Comparison of ENCODE assay signal across 9 mouse cellular contexts in the genomic region with DNA sequence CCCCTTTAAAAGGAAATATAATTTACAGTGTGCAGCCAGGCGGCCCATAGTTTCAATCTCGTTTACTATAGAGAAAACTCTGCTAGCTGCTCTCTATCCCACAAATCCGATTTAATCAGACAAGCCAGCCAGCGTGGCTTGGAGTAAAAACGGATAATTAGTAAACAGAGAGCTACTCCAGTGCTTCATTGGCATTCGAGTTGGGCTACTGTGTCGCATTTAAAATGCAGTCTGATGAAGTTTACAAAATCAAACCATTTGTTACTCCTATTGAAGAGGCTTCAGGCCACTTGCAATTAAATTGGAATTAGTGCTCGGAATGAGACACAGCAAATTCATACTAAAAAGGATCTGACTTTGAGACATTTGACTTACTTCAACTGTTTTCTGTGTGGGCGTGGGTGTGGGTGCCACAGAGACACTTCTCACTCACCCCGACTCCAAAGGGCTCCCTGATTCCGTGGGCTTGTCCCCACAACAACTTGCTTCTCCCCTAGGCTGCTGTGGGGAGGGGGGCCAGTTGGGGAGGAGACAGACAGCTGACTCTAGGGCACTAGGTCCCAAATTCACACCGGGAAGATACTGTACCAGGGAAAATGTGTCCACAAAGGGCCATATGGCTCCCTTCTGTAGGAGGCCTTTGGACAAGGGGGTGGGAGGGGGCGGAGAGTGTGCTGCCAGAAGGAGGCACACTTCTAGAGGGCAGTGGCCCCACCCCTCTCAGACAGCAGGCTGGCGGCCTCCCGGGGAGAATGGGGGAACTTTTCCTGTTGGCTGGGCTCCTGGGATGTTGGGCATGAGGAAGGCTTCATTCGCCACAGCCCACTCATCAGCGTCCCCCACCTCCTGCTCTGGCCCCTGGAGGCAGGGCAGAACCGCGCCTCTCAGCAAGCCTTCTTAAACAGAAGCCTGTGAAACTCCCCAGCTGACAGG.
DNase-seq lines count a peak whose midpoint lies in the region; ATAC-seq lines count a peak whose summit lies in the region.
"Had no signal": no experiment of that assay in that cellular context is flagged by ENCODE, and none has a peak within 500 bp of the region (broad histone marks: within the 10 kb centered on the region; RNA-seq: fewer than 3 reads in every experiment).

No protein-coding gene starts in this region.

- H3K4me1 ChIP-seq in hindbrain, embryonic 12.5 days: peaks cover 49% of the 10 kb centered on the region

- peak overlapping the region; percentile 78 for H3K27ac ChIP-seq in hindbrain, embryonic 12.5 days
- H3K27ac ChIP-seq: liver, embryonic 14.5 days had no signal

- peak; percentile 52 for DNase-seq in layer of hippocampus, adult 11-12 months (ENCODE audit: low spot score)
- DNase-seq in layer of hippocampus, adult 9-10 months (ENCODE audit: low spot score): no peak
- peak; percentile 59 for DNase-seq in embryo, embryonic 9.5 days (ENCODE audit: extremely low spot score)
- DNase-seq in lung, postnatal 10 days: peak; percentile 76
- peak; percentile 54 for DNase-seq in right cerebral cortex, postnatal 25 days
- no peak for DNase-seq in spleen, adult 12 weeks (ENCODE audit: low spot score)
- DNase-seq in B cell, adult 2 months: no peak

- H3K9me3 ChIP-seq in hindbrain, embryonic 12.5 days (replicated peaks): no peaks in the 10 kb centered on the region

- H3K4me2 ChIP-seq in hindbrain, embryonic 12.5 days (replicated peaks): peak overlapping the region; percentile 24

- H3K36me3 ChIP-seq in hindbrain, embryonic 12.5 days: no peaks in the 10 kb centered on the region

- H3K27me3 ChIP-seq in hindbrain, embryonic 12.5 days: no peaks in the 10 kb centered on the region

- ATAC-seq in hindbrain, embryonic 12.5 days (ENCODE audit: low FRiP score): peak; percentile 80

- no peak overlapping the region for H3K4me3 ChIP-seq in hindbrain, embryonic 12.5 days

- WGBS in hindbrain, embryonic 12.5 days: 16% methylated on average over 19 of the region's 19 CpGs

- no peak overlapping the region for H3K9ac ChIP-seq in hindbrain, embryonic 12.5 days
- H3K9ac ChIP-seq: liver, embryonic 14.5 days had no signal

Comparison
In these comparisons a context has a peak if more than half of its experiments do, and no peak if none do; other contexts are left out.
1. DNase-seq: peak in layer of hippocampus, adult 11-12 months (single experiment), embryo, embryonic 9.5 days (single experiment), lung, postnatal 10 days (single experiment) and right cerebral cortex, postnatal 25 days (single experiment); none in layer of hippocampus, adult 9-10 months (single experiment), spleen, adult 12 weeks (single experiment) and B cell, adult 2 months (0 of 2).